Mouse (Mus musculus): Measurements from ENCODE around the gene Pth2. TPM values are rescaled to one million over a fixed set of nuclear protein-coding genes. Genes with fewer than 3 reads are reported as not detected.
"Not testable (repeated sequence)": the region's sequence is repeated elsewhere in the genome, so short reads cannot be mapped to it uniquely, and the experiment has no call there.

The Pth2 gene
- polyA plus RNA-seq, 1 experiment from 2014 or later, result not detected

- H3K4me2 ChIP-seq, result peak within 1 kb of the TSS; percentile 73
- peaks cover 66% of the 10 kb centered on the region for H3K27me3 ChIP-seq
- peak within 1 kb of the TSS; percentile 46 for H3K4me3 ChIP-seq
- H3K9me3 ChIP-seq, result no peaks in the 10 kb centered on the region
- no peak for ATAC-seq (ENCODE audit: insufficient number of reproducible peaks, low FRiP score, low TSS enrichment, low read depth)
- WGBS, result under 1% methylated on average over 40 of the region's 41 CpGs
- no peak within 1 kb of the TSS for H3K27ac ChIP-seq
- peaks cover 21% of the 10 kb centered on the region for H3K36me3 ChIP-seq
- H3K9ac ChIP-seq, result peak within 1 kb of the TSS; percentile 47
- H3K4me1 ChIP-seq, result peaks cover 19% of the 10 kb centered on the region
These were observed 16.9 kb upstream of the Pth2 start, which contains the start of gene Slc17a7 for GRCm38 (mm10) chr7:45163735-45164490. Slc17a7 (plus strand) TSS chr7:45163949.

GRCm38 (mm10) chr7:45164833-45165232, 16.0 kb upstream of the Pth2 start:
- Histone ChIP-seq H3K36me3 (peaks cover 12% of the 10 kb centered on the region), H3K4me3 (no peak overlapping the region), H3K9ac (no peak overlapping the region), H3K27ac (no peak overlapping the region), H3K4me1 (peaks cover 19% of the 10 kb centered on the region), H3K4me2 (no peak overlapping the region), H3K9me3 (peaks cover 4% of the 10 kb centered on the region; the same call in 1 of the 2 replicates), H3K27me3 (peaks cover 75% of the 10 kb centered on the region)
- ATAC-seq (ENCODE audit: insufficient number of reproducible peaks, low FRiP score, low TSS enrichment, low read depth), result no peak
- 74% methylated on average over 5 of the region's 5 CpGs for WGBS

GRCm38 (mm10) chr7:45165701-45166100, 15.1 kb upstream of the Pth2 start:
- Histone ChIP-seq H3K27ac (no peak overlapping the region), H3K4me2 (no peak overlapping the region), H3K4me1 (peaks cover 19% of the 10 kb centered on the region), H3K4me3 (no peak overlapping the region), H3K36me3 (peaks cover 3% of the 10 kb centered on the region; the same call in 1 of the 2 replicates), H3K27me3 (peaks cover 84% of the 10 kb centered on the region), H3K9ac (no peak overlapping the region), H3K9me3 (peaks cover 8% of the 10 kb centered on the region; the same call in 1 of the 2 replicates)
- 51% methylated on average over 11 of the region's 11 CpGs for WGBS
- ATAC-seq (ENCODE audit: insufficient number of reproducible peaks, low FRiP score, low TSS enrichment, low read depth), result no peak

GRCm38 (mm10) chr7:45166950-45167401, 13.8 kb upstream of the Pth2 start:
- no peak overlapping the region for H3K27ac ChIP-seq
- ATAC-seq (ENCODE audit: insufficient number of reproducible peaks, low FRiP score, low TSS enrichment, low read depth), result no peak
- H3K27me3 ChIP-seq, result peaks cover 96% of the 10 kb centered on the region
- no peak overlapping the region for H3K4me3 ChIP-seq
- H3K9ac ChIP-seq, result no peak overlapping the region
- H3K4me2 ChIP-seq, result no peak overlapping the region
- 25% methylated on average over 8 of the region's 10 CpGs for WGBS
- peaks cover 8% of the 10 kb centered on the region; the same call in 1 of the 2 replicates for H3K9me3 ChIP-seq
- H3K4me1 ChIP-seq, result peaks cover 16% of the 10 kb centered on the region
- no peaks in the 10 kb centered on the region for H3K36me3 ChIP-seq

- H3K36me3 ChIP-seq, result no peaks in the 10 kb centered on the region
These were observed 12.9 kb upstream of the Pth2 start for GRCm38 (mm10) chr7:45167761-45168445.

GRCm38 (mm10) chr7:45168656-45169055, 12.1 kb upstream of the Pth2 start:
- 9% methylated on average over 24 of the region's 24 CpGs for WGBS
- H3K4me3 ChIP-seq, result no peak overlapping the region

More at GRCm38 (mm10) chr7:45167761-45168445, 12.9 kb upstream of the Pth2 start:
- no peak for ATAC-seq (ENCODE audit: insufficient number of reproducible peaks, low FRiP score, low TSS enrichment, low read depth)
- H3K27me3 ChIP-seq, result peaks cover 99% of the 10 kb centered on the region
- H3K4me2 ChIP-seq, result no peak overlapping the region
- no peak overlapping the region; the same call in 1 of the 2 replicates for H3K4me3 ChIP-seq
- H3K9ac ChIP-seq, result no peak overlapping the region
- peaks cover 8% of the 10 kb centered on the region; the same call in 1 of the 2 replicates for H3K9me3 ChIP-seq
- no peak overlapping the region for H3K27ac ChIP-seq
- H3K4me1 ChIP-seq, result peaks cover 8% of the 10 kb centered on the region
- WGBS, result 1% methylated on average over 19 of the region's 19 CpGs

GRCm38 (mm10) chr7:45169495-45169894, 11.3 kb upstream of the Pth2 start:
- no peak for ATAC-seq (ENCODE audit: insufficient number of reproducible peaks, low FRiP score, low TSS enrichment, low read depth)
- 87% methylated on average over 3 of the region's 3 CpGs for WGBS
- Histone ChIP-seq H3K27ac (no peak overlapping the region), H3K4me2 (no peak overlapping the region), H3K9ac (no peak overlapping the region), H3K4me3 (no peak overlapping the region), H3K36me3 (no peaks in the 10 kb centered on the region), H3K4me1 (no peaks in the 10 kb centered on the region), H3K9me3 (peaks cover 8% of the 10 kb centered on the region; the same call in 1 of the 2 replicates), H3K27me3 (peaks cover 94% of the 10 kb centered on the region)

More at GRCm38 (mm10) chr7:45168656-45169055, 12.1 kb upstream of the Pth2 start:
- ATAC-seq (ENCODE audit: insufficient number of reproducible peaks, low FRiP score, low TSS enrichment, low read depth), result no peak
- no peak overlapping the region for H3K9ac ChIP-seq
- no peak overlapping the region for H3K27ac ChIP-seq
- H3K4me2 ChIP-seq, result no peak overlapping the region
- H3K9me3 ChIP-seq, result peaks cover 8% of the 10 kb centered on the region; the same call in 1 of the 2 replicates
- peaks cover 95% of the 10 kb centered on the region for H3K27me3 ChIP-seq
- no peaks in the 10 kb centered on the region for H3K36me3 ChIP-seq
- H3K4me1 ChIP-seq, result peaks cover 6% of the 10 kb centered on the region

- H3K27me3 ChIP-seq, result peaks cover 94% of the 10 kb centered on the region
- H3K9me3 ChIP-seq, result peaks cover 8% of the 10 kb centered on the region; the same call in 1 of the 2 replicates
- no peak overlapping the region for H3K9ac ChIP-seq
- no peak for ATAC-seq (ENCODE audit: insufficient number of reproducible peaks, low FRiP score, low TSS enrichment, low read depth)
- H3K4me3 ChIP-seq, result no peak overlapping the region
- H3K4me2 ChIP-seq, result no peak overlapping the region
- no peaks in the 10 kb centered on the region for H3K36me3 ChIP-seq
- H3K27ac ChIP-seq, result no peak overlapping the region
- WGBS, result 55% methylated on average over 7 of the region's 7 CpGs
- peaks cover 20% of the 10 kb centered on the region for H3K4me1 ChIP-seq
These were observed 7.8 kb upstream of the Pth2 start for GRCm38 (mm10) chr7:45172974-45173373.

GRCm38 (mm10) chr7:45173772-45174171, 7.0 kb upstream of the Pth2 start:
- peaks cover 94% of the 10 kb centered on the region for H3K27me3 ChIP-seq
- not testable (repeated sequence) for H3K9me3 ChIP-seq; ATAC-seq (ENCODE audit: insufficient number of reproducible peaks, low FRiP score, low TSS enrichment, low read depth); H3K4me3 ChIP-seq; H3K4me2 ChIP-seq; H3K9ac ChIP-seq; H3K27ac ChIP-seq; H3K36me3 ChIP-seq
- 64% methylated on average over 1 of the region's 1 CpGs for WGBS
- peaks cover 20% of the 10 kb centered on the region for H3K4me1 ChIP-seq

- Histone ChIP-seq H3K27ac (no peak overlapping the region), H3K27me3 (peaks cover 94% of the 10 kb centered on the region), H3K4me2 (0 out of 2 replicates have a peak overlapping the region, but pooled peaks have one; percentile 15), H3K4me1 (peaks cover 20% of the 10 kb centered on the region), H3K36me3 (no peaks in the 10 kb centered on the region), H3K4me3 (peak overlapping the region; percentile 21), H3K9me3 (peaks cover 4% of the 10 kb centered on the region; the same call in 1 of the 2 replicates), H3K9ac (no peak overlapping the region)
- ATAC-seq (ENCODE audit: insufficient number of reproducible peaks, low FRiP score, low TSS enrichment, low read depth), result no peak
- 3% methylated on average over 29 of the region's 29 CpGs for WGBS
These were observed 6.1 kb upstream of the Pth2 start for GRCm38 (mm10) chr7:45174567-45175280.

- H3K4me2 ChIP-seq, result no peak overlapping the region
- no peak overlapping the region for H3K4me3 ChIP-seq
- H3K9me3 ChIP-seq, result no peaks in the 10 kb centered on the region; the same call in 1 of the 2 replicates
- H3K9ac ChIP-seq, result no peak overlapping the region
- H3K36me3 ChIP-seq, result no peaks in the 10 kb centered on the region
- H3K27ac ChIP-seq, result no peak overlapping the region
- peaks cover 20% of the 10 kb centered on the region for H3K4me1 ChIP-seq
- WGBS, result 2% methylated on average over 13 of the region's 13 CpGs
- peaks cover 94% of the 10 kb centered on the region for H3K27me3 ChIP-seq
- no peak for ATAC-seq (ENCODE audit: insufficient number of reproducible peaks, low FRiP score, low TSS enrichment, low read depth)
These were observed 5.4 kb upstream of the Pth2 start for GRCm38 (mm10) chr7:45175398-45175797.

Measured in limb, embryonic 15.5 days (tissue).